Mouse (Mus musculus): ENCODE measurements at regions not wholly inside any gene's neighbourhood (a gene's known extent, or its start where the extent isn't known, plus 50 kb on each side); places are given as distances from the start of the nearest gene placed in this dataset.

GRCm38 (mm10) chr5:79213789-79214188 lies 1805.9 kb upstream of the Igfbp7 start:
- Histone ChIP-seq H3K36me3 (ENCODE audit: control insufficient read depth, insufficient read depth) (no peaks in the 10 kb centered on the region), H3K9ac (replicated peaks; ENCODE audit: low read depth, low read length) (no peak overlapping the region), H3K27me3 (replicated peaks; ENCODE audit: control insufficient read depth, insufficient read depth, low read length) (no peaks in the 10 kb centered on the region), H3K4me2 (ENCODE audit: low read length) (no peak overlapping the region), H3K9me3 (ENCODE audit: control insufficient read depth, low read length) (no peaks in the 10 kb centered on the region), H3K4me1 (replicated peaks; ENCODE audit: control insufficient read depth, insufficient read depth, low read length) (no peaks in the 10 kb centered on the region), H3K4me3 (replicated peaks; ENCODE audit: low read length) (no peak overlapping the region), H3K27ac (ENCODE audit: low read length) (no peak overlapping the region)
- ATAC-seq = no peak

DNA sequence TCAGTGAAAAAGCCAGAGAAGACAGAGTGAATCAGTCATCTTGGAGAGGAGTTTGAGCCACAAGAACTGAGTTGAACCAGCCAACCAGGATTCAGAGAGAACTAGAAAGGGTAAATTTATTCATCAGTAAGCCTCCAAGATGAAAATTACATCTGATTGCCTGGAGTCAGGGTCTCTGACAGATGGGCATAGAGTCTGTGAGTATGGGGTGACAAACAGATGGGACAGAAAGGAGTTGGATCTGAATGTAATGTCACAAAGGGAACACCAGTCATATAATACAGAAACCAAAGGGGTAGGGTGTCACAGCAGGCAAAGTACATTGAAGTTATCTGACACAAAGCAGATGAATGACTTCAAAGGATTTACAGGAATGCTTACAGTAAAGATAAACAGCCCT lies 1778.8 kb upstream of the Igfbp7 start:
- Histone ChIP-seq H3K36me3 (ENCODE audit: control insufficient read depth, insufficient read depth) (no peaks in the 10 kb centered on the region), H3K9me3 (ENCODE audit: control insufficient read depth, low read length) (no peaks in the 10 kb centered on the region), H3K27me3 (replicated peaks; ENCODE audit: control insufficient read depth, insufficient read depth, low read length) (no peaks in the 10 kb centered on the region), H3K4me3 (replicated peaks; ENCODE audit: low read length) (no peak overlapping the region), H3K4me1 (replicated peaks; ENCODE audit: control insufficient read depth, insufficient read depth, low read length) (no peaks in the 10 kb centered on the region), H3K27ac (ENCODE audit: low read length) (no peak overlapping the region), H3K4me2 (ENCODE audit: low read length) (no peak overlapping the region), H3K9ac (replicated peaks; ENCODE audit: low read depth, low read length) (no peak overlapping the region)
- ATAC-seq = peak; percentile 81
